Mouse (Mus musculus) monocyte, adult 5-6 weeks (primary cell): ENCODE data around the gene Mpst. TPM values are rescaled to one million over a fixed set of nuclear protein-coding genes. Genes with fewer than 3 reads are reported as not detected.
A peak's percentile ranks its signal among the peaks of the same experiment; 100 is the strongest.

Source experiments
- ATAC-seq: fragments of 153-309, 156-312 bp; replicated peaks from 2 replicates; pipeline ENCODE4 v1.8.0; 2017; ENCODE audit warnings: mild to moderate bottlenecking; ENCODE audit not compliant: low TSS enrichment, insufficient number of reproducible peaks, severe bottlenecking, poor library complexity, low FRiP score
- total RNA-seq: library from RNA; stranded (forward); fragments of 200-1000, 200-491, 200-594 nt; gene quantifications from 3 replicates; pipeline ENCODE4 v1.2.3, GENCODE M21; 2017

Gene Mpst
- total RNA-seq, 1 experiment from 2014 or later = 8.7 TPM

- no peak for ATAC-seq
Observed at GRCm38 (mm10) chr15:78401921-78402320, 4.3 kb upstream of the Mpst start.

DNA sequence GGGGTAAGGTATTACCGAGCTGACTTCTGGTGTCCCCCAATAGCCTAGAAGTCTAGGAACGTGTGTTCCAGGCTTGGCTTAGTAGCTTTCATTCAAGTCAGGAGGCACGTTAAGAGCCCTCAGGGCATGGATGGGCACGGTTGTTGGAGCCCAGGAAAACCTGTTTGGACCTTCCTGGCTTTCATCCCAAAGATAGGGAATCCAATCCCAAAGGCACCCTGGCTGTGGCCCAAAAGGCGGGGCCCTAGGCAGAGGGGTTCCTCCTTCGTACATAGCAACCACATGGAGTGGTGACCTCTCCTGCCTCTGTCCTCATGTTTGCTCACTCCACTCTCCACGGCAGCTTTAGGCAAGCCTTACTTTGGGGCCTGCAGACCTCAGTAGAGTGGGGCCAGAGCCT, 3.8 kb upstream of the Mpst start:
- ATAC-seq = no peak

DNA sequence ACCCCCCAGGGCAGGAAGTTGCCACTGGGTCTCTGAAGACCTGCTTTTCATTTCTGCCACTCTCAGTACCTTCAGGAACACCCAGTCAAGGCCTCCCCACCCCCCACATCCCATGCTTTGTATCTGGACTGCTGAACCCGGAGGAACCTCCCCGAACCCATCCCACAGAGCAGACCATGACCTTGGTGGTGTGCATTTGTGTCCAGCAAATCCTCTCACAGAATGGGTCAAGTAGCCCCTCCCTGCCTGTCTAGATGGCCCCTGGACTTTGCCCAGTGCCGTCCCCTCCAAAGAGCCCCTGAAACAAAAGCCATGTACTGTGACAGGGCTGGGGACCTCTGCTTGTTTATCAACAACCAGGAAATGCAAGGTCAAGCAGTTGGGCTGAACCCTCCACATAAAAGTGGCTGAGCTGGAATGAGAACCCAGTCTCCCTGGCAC, 2.9 kb upstream of the Mpst start:
- ATAC-seq = no peak

GRCm38 (mm10) chr15:78403896-78404295, 2.3 kb upstream of the Mpst start:
- ATAC-seq = no peak

- no peak for ATAC-seq
Observed at GRCm38 (mm10) chr15:78405098-78405497, 1.1 kb upstream of the Mpst start.

GRCm38 (mm10) chr15:78405517-78406211, 552 bp upstream of the Mpst start, which contains the start of gene Tst:
Tst (minus strand) TSS chr15:78405907.
- 0 out of 2 replicates have a peak, but pooled peaks have one; percentile 14 for ATAC-seq

GRCm38 (mm10) chr15:78409570-78410052, 3.4 kb downstream of the Mpst start:
- ATAC-seq = no peak

DNA sequence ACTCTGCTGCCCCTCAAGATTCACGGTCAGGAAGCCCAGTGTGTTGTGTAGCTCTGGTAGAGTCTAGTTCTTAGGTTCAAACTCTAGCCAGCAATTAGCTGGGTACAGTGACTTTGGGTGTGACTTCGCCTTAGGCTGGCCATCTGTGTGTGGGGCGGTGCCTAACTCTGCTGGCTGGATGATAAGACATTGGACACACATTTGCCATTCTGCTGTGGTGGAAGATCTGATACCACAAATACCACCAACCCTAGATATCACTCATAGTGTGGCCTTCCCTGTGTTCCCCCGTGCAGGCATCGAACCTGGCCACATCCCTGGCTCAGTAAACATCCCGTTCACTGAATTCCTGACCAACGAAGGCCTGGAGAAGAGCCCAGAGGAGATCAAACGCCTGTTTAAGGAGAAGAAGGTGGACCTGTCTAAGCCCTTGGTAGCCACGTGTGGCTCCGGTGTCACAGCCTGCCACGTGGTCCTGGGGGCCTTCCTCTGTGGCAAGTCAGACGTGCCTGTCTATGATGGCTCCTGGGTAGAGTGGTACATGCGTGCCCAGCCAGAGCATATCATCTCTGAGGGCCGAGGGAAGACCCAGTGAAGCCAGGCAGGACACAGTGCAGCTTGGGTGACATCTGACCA, 7.0 kb downstream of the Mpst start:
- no peak for ATAC-seq

DNA sequence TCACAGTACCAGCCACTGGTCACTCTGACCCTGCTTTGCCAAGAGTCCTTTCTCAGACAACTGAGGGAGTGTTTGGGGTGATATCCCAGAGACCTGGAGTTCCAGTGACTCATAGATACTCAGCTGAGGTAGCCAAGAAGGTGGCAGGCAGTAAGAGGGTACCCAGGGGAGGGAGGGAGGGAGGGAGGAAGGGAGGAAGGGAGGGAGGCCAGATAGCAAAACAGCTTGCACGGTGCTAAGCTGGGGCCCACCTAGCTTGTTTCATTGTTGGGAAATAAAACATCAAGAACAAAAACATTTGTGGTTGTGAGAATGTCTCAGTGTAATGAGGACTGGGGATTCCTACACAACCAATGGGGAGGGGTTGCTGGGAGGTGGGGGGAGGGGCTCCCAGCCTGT, 7.5 kb downstream of the Mpst start:
- no peak for ATAC-seq

DNA sequence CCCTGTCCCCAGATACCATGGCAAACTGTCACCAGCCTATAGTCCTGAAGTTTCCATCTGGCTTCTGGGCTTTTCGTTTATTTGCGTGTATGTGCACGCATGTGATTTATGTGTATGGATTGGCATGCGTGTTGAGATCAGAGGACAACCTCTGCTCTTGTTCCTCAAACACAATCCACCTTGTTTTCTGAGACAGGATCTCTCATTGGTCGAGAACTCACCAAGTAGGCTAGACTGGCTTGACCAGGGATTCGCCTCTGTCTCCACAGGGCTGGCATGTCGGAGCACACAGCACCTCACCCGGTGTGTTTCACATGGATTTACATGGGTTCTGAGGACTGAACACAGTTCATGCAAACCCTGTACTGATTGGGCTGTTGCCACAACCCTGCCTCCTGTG, 7.9 kb downstream of the Mpst start:
- no peak for ATAC-seq

- ATAC-seq = no peak
Observed at GRCm38 (mm10) chr15:78416937-78417336, 10.7 kb downstream of the Mpst start.

DNA sequence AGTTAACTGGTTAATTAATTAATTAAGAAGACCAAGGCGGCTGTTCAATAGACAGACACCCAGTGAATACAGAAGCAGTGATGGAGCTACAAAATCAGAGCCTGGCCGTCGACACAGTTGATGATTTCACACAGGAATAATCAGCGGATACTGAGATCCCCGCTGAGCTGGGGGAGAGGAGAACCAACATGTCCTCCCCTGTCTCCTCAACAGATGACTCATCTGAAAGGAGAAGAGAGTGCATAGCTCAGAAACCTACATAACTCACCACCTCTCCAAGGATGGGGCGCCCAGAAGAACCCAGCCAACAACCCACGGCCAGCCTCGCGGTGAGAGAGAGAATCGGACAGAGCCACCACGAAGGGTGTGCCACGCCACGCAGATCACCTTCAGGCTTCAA, 14.2 kb downstream of the Mpst start:
- no peak for ATAC-seq

DNA sequence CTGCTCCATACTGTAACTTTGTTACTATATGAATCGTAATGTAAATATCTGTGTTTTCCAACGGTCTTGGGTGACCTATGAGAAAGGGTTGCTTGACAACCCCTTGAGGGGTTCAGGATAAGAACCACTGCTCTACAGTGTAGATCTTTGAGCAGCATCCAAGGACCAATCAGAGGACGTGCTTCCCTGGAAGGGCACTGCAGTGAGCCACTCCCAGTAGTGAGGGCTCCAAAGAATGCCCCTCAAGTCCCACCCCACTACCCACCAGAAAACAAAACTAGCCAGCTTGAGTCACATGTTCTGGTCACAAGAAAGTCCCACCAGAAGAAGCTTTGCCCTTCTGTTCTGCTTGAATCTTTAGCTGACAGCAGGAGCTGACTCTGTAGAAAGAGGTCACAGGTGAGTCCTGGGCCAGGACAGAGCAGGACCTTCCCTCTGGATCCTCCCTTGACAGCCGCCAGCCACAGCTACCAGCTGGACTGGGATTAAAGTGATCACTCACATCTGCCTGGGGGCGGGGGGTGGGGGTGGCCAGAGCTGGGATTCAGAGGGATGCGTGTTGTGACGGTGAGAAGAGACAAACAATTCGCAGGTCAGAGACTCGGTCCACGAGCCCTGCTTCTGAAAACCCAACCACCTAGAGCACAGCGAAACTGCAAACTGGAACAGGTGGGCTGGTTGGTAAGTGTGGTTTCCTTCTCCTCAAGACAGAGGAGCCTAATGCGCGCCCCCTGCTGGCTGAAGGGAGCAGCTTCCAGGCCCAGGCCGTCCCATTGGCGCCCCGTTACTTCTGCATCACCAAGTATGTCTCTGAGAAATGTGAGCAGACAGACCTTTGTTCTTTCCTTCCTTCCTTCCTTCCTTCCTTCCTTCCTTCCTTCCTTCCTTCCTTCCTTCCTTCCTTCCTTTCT, 16.1 kb downstream of the Mpst start:
- peak; percentile 89 for ATAC-seq

DNA sequence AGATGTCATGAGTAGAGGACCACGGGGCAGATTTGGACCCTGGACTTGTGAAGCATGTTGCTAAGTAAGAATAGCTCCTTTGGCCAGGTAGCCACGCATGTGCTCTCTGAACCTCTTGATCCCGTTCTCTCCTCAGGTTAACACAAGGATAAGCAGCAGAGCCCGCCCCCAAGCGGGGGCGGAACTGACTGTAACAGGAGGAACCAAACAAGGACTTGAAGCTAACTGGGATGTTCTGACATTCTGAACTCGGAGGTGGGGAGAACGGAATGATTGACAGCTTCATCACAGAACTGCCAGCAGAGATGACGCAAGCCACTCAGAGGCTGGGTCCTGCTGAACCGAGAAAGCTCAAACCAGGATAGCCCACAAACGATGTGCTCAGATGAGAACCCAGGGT, 18.3 kb downstream of the Mpst start:
- ATAC-seq = no peak

DNA sequence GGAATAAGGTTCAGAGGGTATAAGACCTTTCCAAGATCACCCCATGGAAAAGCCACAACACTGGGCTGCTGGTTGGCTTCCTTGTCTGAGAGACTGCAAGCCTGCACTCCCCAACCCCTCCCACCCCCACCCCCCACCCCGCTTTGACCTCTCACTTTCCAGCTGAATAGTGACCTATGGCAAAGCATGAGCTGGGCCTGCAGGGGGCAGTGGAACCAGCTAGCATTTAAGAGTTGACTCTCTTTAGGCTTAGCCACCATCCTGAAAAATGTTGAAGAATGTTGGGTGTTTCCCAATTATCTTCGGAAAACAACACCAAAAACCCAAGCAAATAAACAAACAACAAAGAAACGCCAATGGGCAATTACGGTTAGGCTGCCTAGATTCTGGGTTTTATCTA, 19.0 kb downstream of the Mpst start:
- ATAC-seq = no peak

DNA sequence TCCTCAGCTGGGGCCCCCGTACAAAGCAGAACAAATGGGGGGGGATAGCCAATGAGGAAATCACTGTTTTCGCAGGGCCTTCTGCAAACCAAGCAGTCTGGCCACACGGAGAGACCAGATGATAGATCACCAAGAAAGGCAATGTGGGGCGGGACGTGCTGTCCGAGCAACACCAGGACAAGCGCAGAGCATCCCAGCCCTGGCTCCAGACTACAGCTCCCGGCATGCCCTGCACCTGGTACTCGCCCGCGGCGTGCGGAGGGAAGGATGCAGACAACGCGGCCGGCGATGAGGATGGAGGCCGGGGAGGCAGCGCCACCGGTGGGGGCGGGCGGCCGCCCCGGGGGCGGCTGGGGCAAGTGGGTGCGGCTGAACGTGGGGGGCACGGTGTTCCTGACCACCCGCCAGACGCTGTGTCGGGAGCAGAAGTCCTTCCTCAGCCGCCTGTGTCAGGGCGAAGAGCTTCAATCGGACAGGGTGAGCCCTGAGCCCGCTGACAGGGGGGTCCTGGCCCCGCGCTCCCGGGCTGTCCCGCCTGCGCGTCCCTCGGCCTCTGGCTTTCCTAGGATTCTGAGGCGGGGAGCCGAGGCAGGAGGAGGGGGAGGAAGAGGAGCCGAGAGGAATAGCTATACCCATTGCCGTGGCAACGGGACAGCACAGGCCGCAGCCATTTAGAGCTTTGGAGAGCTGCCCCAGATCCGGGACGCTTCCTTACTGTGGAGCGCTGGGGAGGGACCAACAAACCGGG, 22.3 kb downstream of the Mpst start, which contains the start of gene Kctd17:
Gene Kctd17 (plus strand): TSS at position 174 of the 748 bp plus-strand sequence.
- ATAC-seq = peak; percentile 36; the same call in 1 of the 2 replicates

DNA sequence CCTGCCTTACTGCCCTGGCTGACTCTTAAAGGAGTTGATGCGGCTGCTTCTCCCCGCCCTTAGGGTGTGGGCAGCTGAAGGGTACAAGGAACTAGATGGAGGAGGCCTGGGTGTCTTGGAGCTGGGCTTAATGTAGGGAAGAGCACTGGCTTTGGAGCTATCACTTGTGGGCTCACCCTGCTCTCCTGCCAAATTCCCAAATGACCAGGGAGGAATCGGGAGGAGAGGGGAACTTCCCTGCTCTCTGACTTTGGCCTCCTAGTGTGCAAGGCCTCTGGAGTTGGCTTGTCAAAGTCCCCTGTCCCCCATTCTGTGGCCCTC, 22.9 kb downstream of the Mpst start:
- no peak for ATAC-seq

GRCm38 (mm10) chr15:78429871-78430622, 23.8 kb downstream of the Mpst start:
- no peak for ATAC-seq
